Mouse (Mus musculus) forelimb bud, embryonic 11.5 days (tissue): ENCODE measurements around the gene 4931428L18Rik.

Experiments used
- DNase-seq: peaks from one replicate; pipeline ENCODE4 v3.0.0-alpha.2; 2012; ENCODE audit warnings: low read depth, low spot score

4931428L18Rik gene

DNA sequence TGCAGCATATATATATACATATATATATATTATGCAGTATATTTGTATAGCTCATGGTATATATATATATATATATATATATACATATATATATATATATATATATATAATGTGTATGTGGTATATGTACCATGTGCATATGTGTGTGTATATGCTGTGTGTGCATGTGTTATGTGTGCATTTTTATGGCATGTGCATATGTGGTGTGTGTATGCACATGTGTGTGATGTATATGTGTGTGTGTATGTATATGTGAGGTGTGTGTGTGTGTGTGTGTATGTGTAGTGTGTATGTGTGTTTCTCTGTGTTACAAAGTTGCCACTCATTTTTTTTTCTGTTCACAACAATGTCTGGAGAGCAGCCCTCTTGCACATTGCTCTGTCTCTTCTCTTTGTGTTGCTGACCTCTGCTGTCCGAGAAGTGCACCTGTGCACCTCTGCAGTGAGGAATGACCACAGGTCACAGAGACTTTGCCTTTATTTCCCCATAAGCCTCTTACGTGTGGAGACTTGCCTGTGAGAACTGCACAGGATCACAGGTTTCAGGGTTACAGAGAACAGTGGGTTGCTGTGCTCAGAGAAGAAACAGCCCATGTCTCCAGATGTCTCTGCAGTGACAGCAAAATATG, 69.6 kb downstream of the 4931428L18Rik start:
- no peak for DNase-seq

- DNase-seq = no peak
Measured at GRCm38 (mm10) chr1:31150546-31150945, 71.9 kb downstream of the 4931428L18Rik start.

DNA sequence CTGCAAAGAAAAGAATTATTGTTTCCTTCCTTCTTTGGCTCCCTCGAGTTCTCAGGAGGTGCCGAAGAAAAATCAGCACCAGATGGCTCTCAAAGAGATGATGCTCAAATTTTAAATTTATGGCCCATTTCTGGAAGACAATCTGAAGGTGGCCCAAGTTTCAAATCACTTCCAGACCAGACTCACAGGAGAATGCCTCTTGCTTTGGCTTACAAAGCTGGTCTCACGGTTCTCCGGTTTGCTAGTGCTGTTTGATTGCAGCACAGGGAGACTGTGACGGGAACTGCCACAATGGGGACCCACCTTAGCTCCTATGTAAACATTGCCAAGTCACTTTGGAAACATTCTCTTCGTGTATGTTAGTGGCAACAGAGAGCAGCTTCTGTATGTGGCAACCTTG, 72.8 kb downstream of the 4931428L18Rik start:
- peak; percentile 65 for DNase-seq

- no peak for DNase-seq
Measured at GRCm38 (mm10) chr1:31143571-31143970, 78.9 kb downstream of the 4931428L18Rik start.

DNA sequence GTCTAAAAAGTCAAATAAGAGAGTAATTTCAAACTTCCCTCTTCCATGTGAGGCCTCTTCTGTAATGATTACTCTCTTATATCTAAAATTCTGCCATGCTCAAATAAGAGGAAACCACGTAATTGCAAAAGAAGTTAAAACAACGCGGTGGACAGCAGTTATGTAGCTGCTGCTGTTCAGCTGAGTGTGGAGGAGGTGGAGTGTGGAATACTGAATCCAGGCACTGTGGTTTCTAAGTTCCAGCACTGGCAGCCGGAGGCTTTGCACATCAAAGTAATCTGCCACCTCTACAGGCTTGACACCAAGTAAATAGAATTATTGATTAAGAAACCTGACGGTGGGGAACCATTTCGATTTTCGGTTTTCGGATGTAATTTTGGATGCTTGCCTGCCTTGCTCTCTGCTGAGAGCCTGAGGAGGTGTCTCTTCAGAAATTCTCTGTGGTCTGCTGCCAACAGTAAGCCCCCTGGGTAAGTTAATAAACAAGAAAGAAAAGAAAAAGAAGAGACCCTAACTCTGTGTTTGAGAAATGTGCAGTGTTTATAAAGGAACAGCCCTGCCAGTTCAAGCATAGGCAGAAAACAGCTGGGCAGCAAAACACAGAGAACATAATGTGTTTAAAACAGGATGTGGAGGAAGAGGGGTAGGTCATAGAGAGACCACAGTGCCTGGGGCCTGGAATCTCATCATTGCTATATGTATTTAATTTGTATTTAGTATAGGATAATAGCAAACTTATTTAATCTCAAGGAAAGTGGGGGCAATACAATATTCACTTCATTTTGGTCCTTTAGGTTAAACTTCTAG, 80.0 kb downstream of the 4931428L18Rik start:
- DNase-seq = no peak

- DNase-seq = no peak
Measured at GRCm38 (mm10) chr1:31138387-31138786, 84.1 kb downstream of the 4931428L18Rik start.

DNA sequence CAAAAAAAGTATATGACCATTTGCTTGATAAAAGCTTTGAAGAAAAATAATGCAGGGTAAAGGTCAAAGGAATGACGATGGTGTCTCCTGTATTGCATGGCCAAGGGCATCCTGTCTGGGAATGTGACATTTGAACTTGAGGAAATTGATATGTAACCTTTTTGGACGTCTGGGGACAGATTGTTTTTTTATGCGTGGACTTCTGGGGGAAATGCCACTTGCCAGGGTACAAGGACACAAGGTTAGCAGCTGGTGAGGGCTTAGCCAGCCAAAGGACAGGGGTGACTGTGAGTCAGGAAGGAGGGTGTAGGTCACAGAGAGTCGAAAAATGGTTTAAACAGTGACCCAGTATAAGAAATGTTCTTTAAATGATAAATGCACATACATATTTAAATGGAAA, 109.0 kb downstream of the 4931428L18Rik start:
- DNase-seq = no peak

DNA sequence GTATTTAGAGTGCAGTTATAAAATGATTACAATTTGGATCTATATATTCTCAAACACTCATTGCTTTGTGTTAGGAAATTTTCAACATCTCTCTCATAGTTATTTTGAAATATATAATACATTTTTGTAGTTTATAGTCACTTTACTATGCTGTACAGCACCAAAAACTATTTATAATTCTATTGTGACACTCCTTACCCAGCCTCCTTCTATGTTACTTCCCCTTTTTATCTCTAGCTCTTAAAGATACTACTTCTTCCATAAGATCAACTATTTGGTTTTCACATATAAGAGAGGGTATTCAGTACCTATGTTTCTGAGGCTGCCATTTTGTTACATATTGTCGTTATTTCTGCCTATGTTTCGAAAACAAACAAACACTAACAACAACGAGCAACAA, 114.5 kb downstream of the 4931428L18Rik start:
- DNase-seq = no peak

- DNase-seq = no peak
Measured at GRCm38 (mm10) chr1:31102863-31103657, 119.4 kb downstream of the 4931428L18Rik start.

DNA sequence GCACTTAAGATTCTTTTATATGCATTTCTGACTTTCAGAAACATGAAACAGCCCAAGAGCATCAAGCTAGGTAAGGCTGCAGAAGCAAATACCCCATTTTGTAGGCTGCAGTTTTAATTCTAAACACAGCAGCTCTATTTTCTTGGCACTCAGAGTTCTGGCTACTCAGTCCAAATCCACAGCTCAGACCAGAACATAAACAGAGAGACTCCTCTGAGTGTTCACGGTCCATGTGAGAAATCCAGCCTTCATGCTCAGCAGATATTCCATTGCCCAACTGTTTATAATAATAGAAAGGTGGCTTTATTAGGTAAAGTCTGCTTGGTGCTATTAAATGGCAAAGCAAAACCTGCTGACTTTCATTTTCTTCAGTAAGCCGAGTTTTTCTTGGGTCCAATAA, 120.2 kb downstream of the 4931428L18Rik start:
- no peak for DNase-seq

GRCm38 (mm10) chr1:31097208-31097607, 125.3 kb downstream of the 4931428L18Rik start:
- no peak for DNase-seq

DNA sequence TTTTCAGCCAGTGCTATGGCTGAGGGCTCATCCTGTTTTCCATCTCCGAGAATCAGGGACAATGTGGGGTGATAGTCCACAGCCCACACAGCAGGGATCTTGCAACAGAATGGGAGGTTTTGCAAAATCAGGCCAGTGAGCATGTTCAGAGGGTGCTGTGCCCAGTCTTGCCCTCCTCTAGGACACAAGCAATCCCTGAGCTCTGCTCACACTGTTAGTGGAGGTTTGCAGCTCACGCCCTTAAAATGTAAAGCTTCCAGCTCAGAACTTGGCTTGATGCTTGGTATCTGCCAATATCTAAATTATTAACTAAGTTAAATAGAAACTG, 126.1 kb downstream of the 4931428L18Rik start:
- no peak for DNase-seq

GRCm38 (mm10) chr1:31095706-31096465, 126.6 kb downstream of the 4931428L18Rik start:
- DNase-seq = peak; percentile 37

DNA sequence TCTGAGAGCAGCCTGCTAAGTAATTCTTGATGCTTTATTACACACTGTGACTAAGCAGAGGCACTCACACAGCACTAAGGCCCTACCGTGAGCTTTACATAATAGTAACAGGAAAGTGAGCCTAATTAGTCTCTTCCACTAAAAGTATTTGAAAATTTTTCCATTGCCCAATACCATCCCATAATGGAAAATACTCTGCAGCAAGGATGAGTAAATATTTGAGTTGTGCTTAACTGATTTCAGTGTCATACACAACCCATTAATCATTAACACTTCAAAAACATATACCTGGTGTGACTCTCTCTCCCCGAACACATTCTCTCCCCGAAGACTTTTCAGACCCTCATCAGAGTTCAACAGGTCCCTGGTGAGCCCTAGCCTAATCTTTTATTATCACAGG, 127.7 kb downstream of the 4931428L18Rik start:
- no peak for DNase-seq

DNA sequence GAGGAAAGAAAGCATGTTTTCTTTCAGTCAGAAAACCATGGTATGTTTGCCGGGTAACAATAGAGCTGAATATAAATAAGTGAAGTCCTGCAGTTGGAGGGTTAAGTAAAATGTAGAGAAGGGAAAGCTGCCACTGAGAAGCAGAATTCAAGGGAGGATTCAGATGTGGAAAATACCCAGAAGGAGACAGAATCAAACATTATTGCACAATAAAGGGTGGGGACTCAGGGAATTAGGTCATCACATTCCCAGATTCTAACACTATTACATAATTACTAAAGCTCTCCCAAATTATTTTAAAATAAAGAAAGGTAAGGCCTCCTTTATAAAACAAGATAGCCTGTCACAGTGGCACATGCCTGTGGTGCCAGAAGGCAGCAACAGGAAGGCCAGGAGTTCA, 128.5 kb downstream of the 4931428L18Rik start:
- no peak for DNase-seq

- DNase-seq = no peak
Measured at GRCm38 (mm10) chr1:31088686-31089085, 133.8 kb downstream of the 4931428L18Rik start.

GRCm38 (mm10) chr1:31072523-31073370, 149.7 kb downstream of the 4931428L18Rik start:
- DNase-seq = no peak

- no peak for DNase-seq
Measured at GRCm38 (mm10) chr1:31071209-31071608, 151.3 kb downstream of the 4931428L18Rik start.

GRCm38 (mm10) chr1:31064817-31065740, 157.4 kb downstream of the 4931428L18Rik start:
- DNase-seq = no peak

- DNase-seq = no peak
Measured at GRCm38 (mm10) chr1:31059806-31060205, 162.7 kb downstream of the 4931428L18Rik start.
